Mouse (Mus musculus): ENCODE data around the gene Tnfrsf4.

Tnfrsf4 gene

DNA sequence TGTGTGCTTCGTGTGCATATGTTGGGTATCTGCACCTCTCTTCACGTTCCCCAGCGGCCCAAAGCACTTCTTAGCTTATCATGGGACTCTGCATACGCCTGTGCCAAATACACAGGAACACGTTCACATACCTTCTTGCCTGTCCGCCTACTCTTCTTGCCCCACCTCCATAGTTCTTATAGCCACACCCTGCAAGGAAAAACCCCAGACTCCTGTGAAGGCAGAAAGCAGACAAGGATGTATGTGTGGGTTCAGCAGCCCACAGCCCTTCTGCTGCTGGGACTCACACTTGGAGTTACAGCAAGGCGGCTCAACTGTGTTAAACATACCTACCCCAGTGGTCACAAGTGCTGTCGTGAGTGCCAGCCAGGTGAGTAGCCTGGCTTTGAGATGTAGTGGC, at the start of gene Tnfrsf4:
Tnfrsf4 (plus strand) TSS at position 207 of the 400 bp plus-strand sequence.
- DNase-seq (ENCODE audit: low read depth, low spot score) = peak; percentile 66

DNA sequence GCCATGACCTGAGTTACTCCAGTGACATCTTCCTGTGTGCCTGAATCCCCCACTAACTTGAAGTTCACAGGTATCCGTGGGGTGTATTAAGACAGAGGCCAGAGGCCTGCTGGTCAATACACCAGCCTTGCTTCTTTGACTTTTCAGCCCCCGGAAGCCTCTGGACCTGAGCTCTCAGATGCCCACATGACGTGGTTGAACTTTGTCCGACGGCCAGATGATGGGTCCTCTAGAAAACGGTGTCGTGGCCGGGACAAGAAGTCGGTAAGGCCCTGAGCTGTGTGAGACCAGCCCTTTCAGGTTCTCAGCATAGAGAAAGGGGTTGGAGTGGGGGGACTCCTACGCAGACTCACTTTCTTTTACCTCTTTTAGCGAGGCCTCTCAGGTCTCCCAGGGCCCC, 49.2 kb upstream of the Tnfrsf4 start:
- no peak for DNase-seq (ENCODE audit: low read depth, low spot score)

DNA sequence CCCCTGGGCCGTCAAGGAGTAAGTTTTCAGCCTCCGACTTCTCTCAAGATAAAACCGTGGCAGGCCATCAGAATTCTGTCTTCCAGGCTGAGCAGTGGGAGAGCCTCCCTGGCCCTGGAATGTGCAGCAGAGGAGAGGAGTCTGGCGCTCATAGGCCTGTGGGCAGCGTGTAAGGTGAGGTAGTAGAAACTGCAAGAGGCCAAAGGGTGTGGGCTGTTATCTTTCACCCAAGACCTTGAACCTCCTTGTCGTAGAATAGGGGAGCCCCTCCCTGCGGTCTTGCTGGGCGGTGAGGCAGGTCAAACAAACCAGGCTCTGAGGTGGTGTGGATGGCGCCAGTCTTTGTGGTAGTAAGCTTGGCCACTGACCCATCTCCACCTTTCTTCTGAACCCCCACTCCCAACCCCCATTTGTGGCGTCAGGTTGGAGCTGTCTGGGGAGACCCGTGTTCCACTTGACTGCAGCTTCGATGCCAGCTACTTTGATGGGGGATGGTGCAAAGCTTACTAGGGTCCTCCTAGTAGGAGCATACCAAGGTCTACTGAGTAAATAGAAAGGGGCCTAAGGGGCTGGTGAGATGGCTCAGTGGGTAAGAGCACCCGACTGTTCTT, 44.5 kb upstream of the Tnfrsf4 start:
- DNase-seq (ENCODE audit: low read depth, low spot score) = no peak

DNA sequence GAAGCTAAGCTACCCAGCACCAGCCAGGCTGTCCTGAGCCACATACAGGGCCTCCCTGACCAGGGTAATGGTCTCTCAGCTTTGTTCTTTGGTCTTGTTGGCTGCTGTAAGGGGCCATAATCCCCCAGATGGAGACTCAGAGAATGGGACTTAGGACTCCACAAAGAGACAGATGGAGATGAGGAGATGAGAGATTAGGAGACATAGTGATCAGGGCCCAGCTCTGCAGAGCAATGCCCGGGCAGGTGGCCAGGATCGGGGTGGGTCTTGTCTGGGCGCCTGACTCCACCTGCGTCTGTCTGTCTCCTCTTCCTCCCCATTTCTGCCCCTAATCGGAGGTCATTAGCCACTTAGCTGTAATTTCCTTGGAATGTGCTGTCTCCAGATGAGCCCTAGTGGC, 43.4 kb upstream of the Tnfrsf4 start:
- DNase-seq (ENCODE audit: low read depth, low spot score) = no peak

DNA sequence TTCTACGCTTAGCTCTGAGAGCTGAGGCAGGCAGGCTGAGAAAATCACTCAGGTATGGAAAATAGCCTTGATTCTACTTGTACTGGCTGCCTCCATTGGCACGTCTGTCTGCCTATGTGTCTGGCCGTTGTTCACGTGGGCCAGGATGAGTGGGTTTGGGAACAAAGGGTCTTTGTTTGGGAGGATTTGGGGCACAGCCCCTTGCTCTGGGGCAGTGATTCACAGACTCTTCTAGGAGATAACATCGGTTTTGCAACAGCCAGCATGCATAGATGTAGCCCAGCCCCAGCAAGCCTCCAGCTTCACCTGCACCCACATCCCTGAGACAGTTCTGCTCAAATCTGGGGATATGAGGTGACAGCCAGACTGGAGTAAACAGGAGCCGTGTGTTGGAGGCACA, 41.0 kb upstream of the Tnfrsf4 start:
- DNase-seq (ENCODE audit: low read depth, low spot score) = no peak

DNA sequence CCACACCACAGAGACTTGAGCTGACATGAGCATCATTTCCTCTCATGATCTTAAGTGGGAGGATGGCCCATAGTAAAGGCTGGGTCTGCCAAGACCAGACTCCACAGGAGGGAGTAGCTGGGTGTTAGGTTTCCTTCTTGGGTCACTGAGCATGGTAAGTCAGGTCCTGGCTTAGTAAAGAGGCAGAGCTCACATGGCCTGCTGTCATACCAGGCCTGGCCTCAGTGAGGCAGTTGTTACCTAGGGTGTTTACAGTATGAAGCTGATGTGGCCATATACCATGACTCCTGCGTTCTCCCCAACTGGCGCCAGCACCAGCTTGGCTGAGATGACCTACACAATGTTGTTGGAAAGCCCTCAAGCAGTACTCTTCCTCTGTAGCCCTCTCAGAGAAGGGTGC, 40.4 kb upstream of the Tnfrsf4 start:
- DNase-seq (ENCODE audit: low read depth, low spot score) = no peak

DNA sequence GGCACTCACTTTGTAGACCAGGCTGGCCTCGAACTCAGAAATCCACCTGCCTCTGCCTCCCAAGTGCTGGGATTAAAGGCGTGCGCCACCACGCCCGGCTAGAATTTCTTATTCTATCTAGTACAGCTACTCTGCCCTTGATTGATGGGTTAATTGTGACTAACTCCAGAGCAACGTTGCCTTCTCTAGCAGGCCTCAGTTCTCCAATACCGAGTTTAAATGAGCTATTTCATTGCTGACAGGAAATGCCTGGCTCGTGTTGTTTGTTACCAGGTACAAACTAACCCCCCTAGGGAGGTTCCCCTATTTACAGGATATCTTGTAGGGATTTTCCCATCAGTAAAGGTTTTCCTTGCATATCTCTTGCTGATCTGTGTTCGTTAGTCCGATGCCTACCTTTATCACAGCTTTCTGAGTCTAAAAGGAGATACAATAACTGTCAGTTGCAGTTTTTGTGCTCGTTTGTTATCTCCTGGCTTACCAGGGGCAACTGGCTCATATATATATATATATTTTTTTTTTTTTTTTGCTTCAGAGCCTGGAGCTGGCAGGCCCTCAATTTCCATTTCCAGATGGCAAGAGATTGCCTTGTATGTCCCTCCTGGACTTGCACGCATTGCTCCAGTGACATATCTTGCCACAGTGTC, 32.1 kb upstream of the Tnfrsf4 start:
- DNase-seq (ENCODE audit: low read depth, low spot score) = no peak

DNA sequence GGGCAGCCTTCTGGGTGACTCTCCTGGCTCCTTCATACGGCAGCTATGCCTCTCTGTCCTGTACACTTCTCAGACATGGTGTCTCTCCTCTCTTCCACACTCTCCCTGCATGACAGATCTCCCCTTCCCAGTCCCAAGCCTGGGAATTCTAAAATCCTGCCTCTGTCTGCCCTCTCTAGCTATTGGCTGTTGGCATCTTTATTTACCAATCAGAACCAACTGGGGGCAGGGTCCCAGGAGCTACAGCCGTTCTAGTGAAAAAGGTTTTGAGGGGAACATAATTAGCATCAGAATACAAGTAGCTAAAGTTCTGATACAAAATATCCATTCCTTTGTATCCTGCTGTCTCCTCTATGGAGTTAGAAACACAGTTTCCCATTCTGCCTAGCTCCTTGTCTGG, 29.9 kb upstream of the Tnfrsf4 start:
- DNase-seq (ENCODE audit: low read depth, low spot score) = no peak

DNA sequence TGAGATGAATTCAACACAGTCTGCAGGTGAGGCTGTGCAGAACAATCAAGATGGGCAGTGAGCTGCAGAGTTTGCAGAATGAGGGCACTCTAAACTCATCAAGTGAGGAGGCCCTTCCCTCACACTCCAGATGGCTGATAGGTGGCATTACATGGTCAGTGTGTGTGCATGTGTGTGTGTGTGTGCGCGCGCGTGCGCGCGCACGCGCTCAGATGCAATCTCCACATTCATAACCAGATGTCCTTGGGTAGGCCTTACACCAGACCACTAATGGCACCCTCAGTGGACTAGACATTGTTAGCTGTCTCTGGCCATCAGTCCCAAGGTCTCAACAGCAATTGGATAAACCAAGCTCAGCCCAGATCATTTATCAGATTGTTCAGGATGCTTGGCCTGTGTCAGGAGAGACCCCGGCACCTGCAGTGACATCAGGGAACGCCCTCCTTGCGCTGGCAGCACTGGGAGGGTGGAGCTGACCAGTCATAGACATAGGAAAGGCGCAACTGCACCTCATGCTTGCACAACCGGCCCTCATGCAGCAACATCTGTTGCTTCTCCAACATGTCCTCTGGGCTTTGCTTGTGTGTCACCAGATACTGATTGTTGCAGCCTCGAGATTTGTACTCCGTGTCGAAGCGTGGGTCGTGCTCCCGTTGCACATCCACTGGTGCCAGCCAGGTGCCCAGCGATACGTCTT, 22.3 kb upstream of the Tnfrsf4 start:
- DNase-seq (ENCODE audit: low read depth, low spot score) = no peak

DNA sequence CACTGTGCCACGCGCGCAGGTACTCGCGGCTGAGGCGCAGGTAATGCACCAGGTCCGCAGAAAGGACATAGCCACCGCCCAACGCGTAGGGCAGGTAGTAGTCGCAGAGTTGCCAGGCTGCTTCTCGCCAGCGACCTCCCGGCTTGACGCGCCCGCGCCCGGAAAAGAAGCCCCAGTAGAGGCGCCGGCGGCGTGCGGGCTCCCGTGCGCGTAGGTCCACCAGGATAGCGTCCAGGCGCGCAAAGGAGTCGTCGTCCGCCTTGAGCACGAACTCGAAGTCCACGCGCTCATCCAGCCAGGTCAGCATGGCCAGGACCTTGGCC, 21.8 kb upstream of the Tnfrsf4 start:
- no peak for DNase-seq (ENCODE audit: low read depth, low spot score)

DNA sequence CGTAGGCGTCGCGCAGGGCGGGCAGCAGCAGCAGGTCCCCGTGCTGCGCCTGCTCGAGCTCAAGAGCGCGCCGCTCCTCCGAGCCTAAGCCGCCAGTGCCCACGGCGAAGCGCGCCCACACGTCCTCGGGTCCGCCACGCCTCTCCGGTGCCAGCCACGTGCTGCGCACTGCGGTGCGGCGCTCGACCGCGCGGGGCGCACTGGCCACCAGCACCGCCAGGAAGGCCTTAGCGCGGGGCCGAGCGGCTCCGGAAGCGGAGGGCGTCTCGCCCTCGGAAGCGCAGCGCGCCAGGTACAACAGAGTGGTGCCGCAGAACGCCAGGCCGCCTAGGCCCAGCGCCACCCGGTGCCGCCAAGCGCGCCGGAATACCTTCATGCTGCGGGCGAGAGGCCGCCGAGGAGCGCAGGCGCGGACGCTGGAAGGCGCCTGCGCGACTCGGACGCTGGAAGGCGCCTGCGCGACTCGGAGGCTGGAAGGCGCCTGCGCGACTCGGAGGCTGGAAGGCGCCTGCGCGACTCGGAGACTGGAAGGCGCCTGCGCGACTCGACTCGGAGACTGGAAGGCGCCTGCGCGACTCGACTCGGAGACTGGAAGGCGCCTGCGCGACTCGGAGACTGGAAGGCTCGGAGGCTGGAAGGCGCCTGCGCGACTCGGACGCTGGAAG, 21.3 kb upstream of the Tnfrsf4 start, which contains the start of the genes B3galt6 and Sdf4:
B3galt6 (minus strand) TSS at position 409 of the 665 bp plus-strand sequence.
Sdf4 (plus strand) TSS at position 632 of the 665 bp plus-strand sequence.
- DNase-seq (ENCODE audit: low read depth, low spot score) = peak; percentile 67

DNA sequence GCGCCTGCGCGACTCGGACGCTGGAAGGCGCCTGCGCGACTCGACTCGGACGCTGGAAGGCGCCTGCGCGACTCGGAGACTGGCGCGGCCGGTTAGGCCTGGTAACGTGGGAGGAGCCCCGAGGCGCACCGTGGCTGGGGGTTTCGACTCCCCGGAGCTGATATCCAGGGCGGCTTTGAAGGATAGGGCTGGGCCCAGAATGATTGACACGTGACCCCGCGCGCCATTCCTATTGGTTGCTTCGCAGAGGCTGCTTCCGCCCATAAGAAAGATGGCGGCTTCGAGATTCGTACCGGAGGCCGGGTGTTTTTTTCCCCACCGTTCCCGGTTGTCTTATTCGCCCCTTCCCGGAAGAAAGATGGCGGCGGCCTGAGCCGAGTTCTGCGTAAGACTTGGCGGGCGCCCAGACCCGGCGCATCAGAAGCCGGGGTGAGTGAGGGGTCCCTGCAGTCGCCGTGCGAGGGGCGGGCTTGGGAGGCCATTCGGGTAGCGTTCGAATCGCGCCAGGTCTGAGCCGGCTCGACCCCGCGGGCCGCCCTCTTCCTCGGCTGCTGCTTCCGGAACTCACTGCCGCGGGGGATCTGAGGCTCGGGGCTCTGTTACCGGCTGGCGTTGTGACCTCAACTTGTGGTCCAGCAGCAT, 20.6 kb upstream of the Tnfrsf4 start:
- DNase-seq (ENCODE audit: low read depth, low spot score) = peak; percentile 93

DNA sequence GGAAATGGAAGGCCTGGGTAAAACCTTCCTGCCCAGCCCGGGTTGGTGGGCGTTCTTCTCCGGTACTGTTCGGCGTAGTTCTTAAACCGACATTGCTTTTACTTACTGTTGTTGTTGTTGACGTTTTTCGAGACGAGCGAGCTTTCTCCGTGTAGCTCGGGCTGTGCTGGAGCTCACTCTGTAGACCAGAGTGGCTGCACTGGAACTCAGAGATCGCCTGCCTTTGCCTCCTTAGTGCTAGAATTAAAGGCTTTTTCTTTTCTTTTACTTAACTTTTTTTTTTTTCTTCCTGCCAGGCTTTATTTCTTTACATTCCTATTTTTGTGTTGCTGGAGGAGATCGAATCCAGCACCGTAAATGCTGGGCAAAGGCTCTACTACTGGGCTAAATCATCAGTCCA, 20.0 kb upstream of the Tnfrsf4 start:
- DNase-seq (ENCODE audit: low read depth, low spot score) = no peak

DNA sequence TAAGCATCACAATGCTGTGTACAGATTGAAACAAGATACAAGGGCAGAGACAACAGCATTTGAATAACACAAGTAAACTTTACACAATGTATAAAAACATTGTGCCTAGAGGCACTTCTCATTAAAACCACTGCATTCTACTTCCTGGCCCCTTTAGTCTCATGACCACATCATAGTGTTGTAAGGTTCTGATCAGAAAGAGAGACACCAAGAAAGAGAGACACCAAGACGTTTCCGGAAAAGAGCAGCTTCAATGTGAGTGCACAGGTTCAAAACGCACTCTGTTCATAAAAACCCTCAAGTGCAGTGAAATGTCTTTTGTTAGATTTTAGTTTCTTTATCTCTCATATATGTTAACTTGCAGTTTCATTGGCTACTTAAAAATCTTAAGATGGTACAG, 9.5 kb upstream of the Tnfrsf4 start:
- no peak for DNase-seq (ENCODE audit: low read depth, low spot score)

DNA sequence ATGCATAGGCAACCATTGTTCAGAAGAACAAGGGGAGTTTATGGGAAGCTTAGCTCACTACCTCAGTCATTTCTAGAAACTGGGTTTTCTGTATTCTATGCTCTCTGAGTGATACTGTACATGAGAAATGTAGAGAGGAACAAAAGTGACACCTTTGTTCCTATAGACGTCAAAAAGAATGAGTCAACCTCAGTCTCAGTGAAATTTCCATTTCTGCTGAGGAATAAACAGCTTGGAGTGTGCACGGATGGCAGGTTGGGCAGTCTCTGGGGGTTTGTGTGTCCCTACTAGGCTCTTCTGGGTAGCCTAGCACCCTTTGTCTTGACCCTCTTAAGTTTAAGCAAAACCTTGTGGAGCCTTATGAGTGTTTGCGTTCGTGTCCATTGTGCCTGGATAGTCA, 5.3 kb upstream of the Tnfrsf4 start:
- no peak for DNase-seq (ENCODE audit: low read depth, low spot score)

DNA sequence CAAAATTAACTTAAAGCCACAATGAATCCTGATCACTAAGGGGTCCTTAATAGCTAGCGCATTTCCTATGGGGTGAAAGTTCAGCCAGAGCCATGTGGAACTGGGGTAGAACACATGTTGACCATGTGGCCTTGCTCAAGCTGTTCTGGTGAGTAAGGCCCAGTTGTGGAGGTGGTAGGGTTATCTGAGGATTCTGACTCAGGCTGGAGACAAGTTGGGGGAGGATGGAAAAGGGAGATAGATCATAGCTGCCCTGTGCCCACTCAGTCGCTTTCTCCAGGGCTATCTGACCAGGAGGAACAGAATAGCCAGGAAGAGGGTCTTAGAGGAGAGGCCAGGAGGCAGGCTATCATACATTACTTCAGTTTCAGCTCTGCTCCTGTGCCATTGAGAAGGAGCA, 793 bp downstream of the Tnfrsf4 start:
- DNase-seq (ENCODE audit: low read depth, low spot score) = no peak

DNA sequence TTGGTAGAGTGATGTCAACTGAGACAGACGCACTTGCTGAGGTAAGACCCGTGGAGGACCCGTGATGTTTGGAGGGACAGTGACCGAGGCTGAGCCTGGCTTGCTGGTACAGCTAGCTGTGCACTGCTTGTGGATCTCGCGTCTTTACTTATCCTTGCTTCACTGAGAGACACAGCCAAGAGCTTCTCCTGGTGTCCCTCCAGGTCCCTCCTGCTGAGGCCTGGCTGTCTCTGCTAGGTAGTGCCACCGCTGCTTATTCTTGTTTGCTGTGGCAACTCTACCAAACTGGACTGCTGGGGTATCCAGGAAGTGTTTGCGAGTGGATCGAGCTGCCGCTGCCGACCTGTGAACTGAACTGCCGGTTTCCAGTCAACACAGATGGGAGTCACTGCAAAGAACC, 6.1 kb downstream of the Tnfrsf4 start:
- no peak for DNase-seq (ENCODE audit: low read depth, low spot score)

DNA sequence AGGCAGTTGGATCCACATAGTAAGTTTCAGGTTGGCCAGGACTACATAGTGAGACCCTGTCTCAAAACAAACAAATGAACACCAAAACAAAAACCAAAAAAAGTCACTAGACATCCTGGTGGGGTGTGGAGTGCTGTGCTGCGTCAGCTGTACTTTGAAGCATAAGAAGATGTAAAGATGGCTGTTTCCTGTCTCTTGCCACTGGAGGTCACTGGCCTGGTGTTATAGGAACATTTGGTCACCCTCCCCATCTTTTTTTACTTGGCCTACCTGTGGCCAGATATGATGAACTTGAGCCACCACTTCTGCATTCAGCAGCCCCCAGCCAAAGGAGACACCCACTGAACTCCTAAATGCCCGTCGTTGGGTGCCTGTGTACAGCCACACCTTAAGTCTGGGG, 7.7 kb downstream of the Tnfrsf4 start:
- DNase-seq (ENCODE audit: low read depth, low spot score) = no peak

DNA sequence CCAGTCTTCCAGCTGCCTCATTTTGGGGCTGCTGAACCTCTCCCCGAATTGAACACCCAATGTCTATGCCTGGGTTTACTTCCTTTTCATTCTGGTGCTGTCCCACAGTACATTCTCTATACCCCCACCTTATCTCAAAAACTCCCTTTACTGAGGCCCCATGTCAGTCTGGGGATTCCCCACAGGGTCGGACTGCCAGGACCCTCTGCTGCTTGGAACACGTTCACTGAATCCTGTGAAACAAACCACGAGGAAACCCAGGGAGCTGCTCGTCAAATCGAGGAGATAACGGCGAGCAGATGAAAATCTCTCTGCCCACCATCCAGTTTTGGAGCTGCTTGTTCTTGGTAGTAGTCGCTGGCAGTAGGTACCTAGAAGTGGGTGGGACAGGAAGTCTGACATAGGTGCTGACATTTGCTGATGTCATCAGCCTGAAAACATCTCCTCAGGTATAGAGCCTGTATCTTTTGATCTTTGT, 8.3 kb downstream of the Tnfrsf4 start:
- DNase-seq (ENCODE audit: low read depth, low spot score) = no peak

DNA sequence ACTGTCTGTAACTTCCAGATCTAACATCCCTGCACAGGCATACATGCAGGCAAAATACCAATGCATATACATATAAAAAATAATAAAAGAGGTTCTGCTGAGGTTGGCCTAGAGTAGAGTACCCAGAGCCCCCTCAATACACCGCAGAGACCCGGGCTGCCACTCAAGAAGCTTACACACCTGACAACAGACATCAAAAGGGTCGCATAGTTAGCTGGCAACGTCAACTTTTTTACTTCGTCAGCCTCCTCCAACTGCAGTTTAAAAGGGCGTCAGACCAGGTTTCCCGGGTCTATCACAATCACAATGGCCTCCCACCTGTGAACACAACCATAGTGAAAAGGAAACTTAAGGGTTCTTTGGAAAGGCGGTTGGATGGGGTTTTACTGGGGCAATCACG, 9.9 kb downstream of the Tnfrsf4 start:
- DNase-seq (ENCODE audit: low read depth, low spot score) = no peak

DNA sequence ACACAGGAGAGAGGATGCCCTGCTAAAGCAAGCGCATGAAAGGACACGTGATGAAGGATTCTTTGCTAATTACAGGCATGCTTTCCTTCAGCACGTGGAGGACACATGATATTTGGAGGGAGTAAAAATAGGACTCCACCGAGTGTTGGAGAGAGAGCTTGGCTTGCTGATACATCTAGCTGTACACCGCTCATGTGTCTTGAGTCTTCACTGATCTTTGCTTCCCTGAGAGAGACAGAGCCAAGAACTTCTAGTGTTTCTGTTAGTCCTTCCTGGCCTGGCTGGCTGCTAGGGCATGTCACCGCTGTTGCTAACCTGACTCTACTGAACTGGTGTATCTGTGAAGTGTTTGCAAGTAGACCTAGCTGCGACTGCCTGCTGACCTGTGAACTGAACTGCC, 10.5 kb downstream of the Tnfrsf4 start:
- DNase-seq (ENCODE audit: low read depth, low spot score) = no peak

DNA sequence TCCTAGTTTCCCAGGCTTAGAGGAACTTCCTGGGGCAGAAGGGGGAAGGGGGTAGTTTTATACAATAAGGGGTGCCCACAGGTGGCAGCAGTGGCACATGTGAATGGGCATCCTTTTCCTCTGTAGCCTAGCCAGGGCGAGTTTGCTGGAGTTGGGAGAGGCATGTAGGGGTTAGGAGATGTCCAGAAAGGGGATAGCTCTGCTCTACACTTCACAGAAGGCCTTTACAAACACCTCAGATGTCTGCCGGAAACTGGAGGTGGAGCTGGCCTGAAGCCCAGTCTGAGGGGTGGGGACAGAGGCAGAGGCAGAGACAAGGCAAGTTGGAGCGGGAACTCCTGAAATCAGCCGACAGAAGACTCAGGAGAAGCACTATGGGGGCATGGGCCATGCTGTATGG, 12.4 kb downstream of the Tnfrsf4 start, which contains the start of gene Tnfrsf18:
Tnfrsf18 (plus strand) TSS at position 152 of the 400 bp plus-strand sequence.
- peak; percentile 41 for DNase-seq (ENCODE audit: low read depth, low spot score)
